Mouse (Mus musculus): ENCODE data around the gene Crat. TPM values are rescaled to one million over a fixed set of nuclear protein-coding genes. Genes with fewer than 3 reads are reported as not detected.

Gene Crat
- polyA plus RNA-seq, 1 experiment from 2014 or later, result 24.0 TPM

DNA sequence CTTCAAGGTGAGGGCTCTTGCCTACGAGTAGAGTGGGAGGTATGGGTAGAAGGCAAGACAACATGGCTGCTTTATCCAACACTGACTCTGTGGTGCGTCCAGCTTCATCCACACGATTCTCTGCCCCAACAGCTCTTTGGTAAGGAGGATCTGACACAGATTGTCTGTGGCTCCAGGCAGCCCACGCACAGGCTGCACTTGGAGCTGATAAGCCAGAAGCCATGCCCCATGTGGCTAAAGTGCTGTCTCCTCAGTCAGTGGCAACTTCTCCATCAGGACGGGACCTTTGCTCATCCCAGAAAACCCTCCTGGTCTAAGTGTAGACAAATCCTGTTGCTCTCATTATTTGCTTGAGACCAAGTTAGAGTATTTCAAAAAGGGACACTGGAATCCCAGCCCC is 39.0 kb upstream of the Crat start:
- Histone ChIP-seq H3K4me1 (ENCODE audit: control insufficient read depth, insufficient read depth, low read length) (no peaks in the 10 kb centered on the region), H3K4me3 (ENCODE audit: low read depth, low read length) (no peak overlapping the region), H3K9ac (replicated peaks; ENCODE audit: low read length) (no peak overlapping the region), H3K36me3 (replicated peaks; ENCODE audit: control insufficient read depth, insufficient read depth, low read depth, low read length) (peaks cover 4% of the 10 kb centered on the region), H3K27ac (replicated peaks; ENCODE audit: low read depth, low read length) (no peak overlapping the region), H3K4me2 (ENCODE audit: low read depth, low read length) (no peak overlapping the region), H3K27me3 (ENCODE audit: control insufficient read depth, insufficient read depth, low read length) (no peaks in the 10 kb centered on the region), H3K9me3 (replicated peaks; ENCODE audit: control insufficient read depth, low read length) (no peaks in the 10 kb centered on the region; the same call in 1 of the 2 replicates)
- ATAC-seq (replicated peaks; ENCODE audit: insufficient number of reproducible peaks, low FRiP score, low TSS enrichment, low read depth) (no peak), DNase-seq (ENCODE audit: low spot score) (no peak)
- 78% methylated on average over 5 of the region's 5 CpGs for WGBS

GRCm38 (mm10) chr2:30453570-30453969 is 38.0 kb upstream of the Crat start:
- Histone ChIP-seq H3K27ac (replicated peaks; ENCODE audit: low read depth, low read length) (no peak overlapping the region), H3K9ac (replicated peaks; ENCODE audit: low read length) (no peak overlapping the region; the same call in 1 of the 2 replicates), H3K36me3 (replicated peaks; ENCODE audit: control insufficient read depth, insufficient read depth, low read depth, low read length) (peaks cover 5% of the 10 kb centered on the region)

DNA sequence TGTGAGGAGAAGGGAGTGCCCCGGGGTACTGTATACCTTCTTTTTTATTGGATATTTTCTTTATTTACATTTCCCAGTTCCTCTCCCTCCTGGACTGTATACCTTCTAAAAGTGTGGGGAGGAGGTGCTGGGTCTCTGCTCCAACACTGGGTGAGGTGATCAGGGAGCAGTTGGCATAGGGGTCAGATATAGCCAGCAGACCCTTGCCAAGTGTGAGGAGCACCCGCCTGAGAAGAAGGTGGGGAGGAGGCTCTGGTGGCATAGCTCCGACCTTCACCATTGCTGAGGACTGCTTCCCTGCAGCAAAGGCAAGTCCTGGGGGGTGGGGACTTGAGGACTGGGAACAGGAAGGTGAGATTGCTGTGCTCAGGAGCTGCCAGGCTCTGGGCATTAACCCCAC is 35.9 kb upstream of the Crat start:
- no peaks in the 10 kb centered on the region; the same call in 1 of the 2 replicates for H3K9me3 ChIP-seq (replicated peaks; ENCODE audit: control insufficient read depth, low read length)
- DNase-seq (ENCODE audit: low spot score) (no peak), ATAC-seq (replicated peaks; ENCODE audit: insufficient number of reproducible peaks, low FRiP score, low TSS enrichment, low read depth) (no peak)
- H3K4me3 ChIP-seq (ENCODE audit: low read depth, low read length), result no peak overlapping the region
- H3K36me3 ChIP-seq (replicated peaks; ENCODE audit: control insufficient read depth, insufficient read depth, low read depth, low read length), result peaks cover 5% of the 10 kb centered on the region
- H3K27ac ChIP-seq (replicated peaks; ENCODE audit: low read depth, low read length), result no peak overlapping the region
- H3K4me2 ChIP-seq (ENCODE audit: low read depth, low read length), result no peak overlapping the region
- H3K9ac ChIP-seq (replicated peaks; ENCODE audit: low read length), result no peak overlapping the region
- no peaks in the 10 kb centered on the region for H3K27me3 ChIP-seq (ENCODE audit: control insufficient read depth, insufficient read depth, low read length)
- no peaks in the 10 kb centered on the region for H3K4me1 ChIP-seq (ENCODE audit: control insufficient read depth, insufficient read depth, low read length)
- WGBS, result 91% methylated on average over 3 of the region's 3 CpGs

More at GRCm38 (mm10) chr2:30453570-30453969, 38.0 kb upstream of the Crat start:
- Histone ChIP-seq H3K4me1 (ENCODE audit: control insufficient read depth, insufficient read depth, low read length) (no peaks in the 10 kb centered on the region), H3K9me3 (replicated peaks; ENCODE audit: control insufficient read depth, low read length) (no peaks in the 10 kb centered on the region; the same call in 1 of the 2 replicates), H3K27me3 (ENCODE audit: control insufficient read depth, insufficient read depth, low read length) (no peaks in the 10 kb centered on the region), H3K4me3 (ENCODE audit: low read depth, low read length) (no peak overlapping the region), H3K4me2 (ENCODE audit: low read depth, low read length) (no peak overlapping the region)
- ATAC-seq (replicated peaks; ENCODE audit: insufficient number of reproducible peaks, low FRiP score, low TSS enrichment, low read depth), result no peak
- no peak for DNase-seq (ENCODE audit: low spot score)
- 88% methylated on average over 3 of the region's 3 CpGs for WGBS

DNA sequence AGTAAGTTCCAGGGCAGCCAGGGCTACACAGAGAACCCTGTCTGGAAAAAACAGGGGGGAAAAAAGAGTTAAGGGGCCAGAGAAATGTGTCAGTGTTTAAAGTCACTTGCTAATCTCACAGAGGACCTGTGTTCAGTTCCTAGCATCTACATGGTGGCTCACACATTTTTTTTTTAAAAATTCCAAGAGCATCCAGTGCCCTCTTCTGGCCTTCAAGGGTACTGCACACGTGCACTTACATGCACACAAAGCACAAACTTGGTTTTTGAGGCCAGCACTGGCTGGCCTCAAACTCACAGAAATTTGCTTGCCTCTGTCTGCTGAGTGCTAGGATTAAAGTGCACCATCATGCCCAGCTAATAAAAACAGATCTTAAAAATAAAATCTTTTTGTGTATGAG is 34.9 kb upstream of the Crat start:
- no peak overlapping the region for H3K4me2 ChIP-seq (ENCODE audit: low read depth, low read length)
- peaks cover 5% of the 10 kb centered on the region for H3K36me3 ChIP-seq (replicated peaks; ENCODE audit: control insufficient read depth, insufficient read depth, low read depth, low read length)
- 66% methylated on average over 1 of the region's 1 CpGs for WGBS
- H3K27me3 ChIP-seq (ENCODE audit: control insufficient read depth, insufficient read depth, low read length), result no peaks in the 10 kb centered on the region
- no peak for DNase-seq (ENCODE audit: low spot score)
- no peak overlapping the region for H3K4me3 ChIP-seq (ENCODE audit: low read depth, low read length)
- H3K9ac ChIP-seq (replicated peaks; ENCODE audit: low read length), result no peak overlapping the region
- no peaks in the 10 kb centered on the region; the same call in 1 of the 2 replicates for H3K9me3 ChIP-seq (replicated peaks; ENCODE audit: control insufficient read depth, low read length)
- peaks cover 2% of the 10 kb centered on the region; the same call in 1 of the 2 replicates for H3K4me1 ChIP-seq (ENCODE audit: control insufficient read depth, insufficient read depth, low read length)
- no peak overlapping the region for H3K27ac ChIP-seq (replicated peaks; ENCODE audit: low read depth, low read length)
- no peak for ATAC-seq (replicated peaks; ENCODE audit: insufficient number of reproducible peaks, low FRiP score, low TSS enrichment, low read depth)

GRCm38 (mm10) chr2:30448371-30448770 is 32.8 kb upstream of the Crat start:
- ATAC-seq (replicated peaks; ENCODE audit: insufficient number of reproducible peaks, low FRiP score, low TSS enrichment, low read depth), result no peak
- no peak overlapping the region for H3K4me3 ChIP-seq (ENCODE audit: low read depth, low read length)
- H3K27me3 ChIP-seq (ENCODE audit: control insufficient read depth, insufficient read depth, low read length), result no peaks in the 10 kb centered on the region
- H3K4me1 ChIP-seq (ENCODE audit: control insufficient read depth, insufficient read depth, low read length), result peaks cover 14% of the 10 kb centered on the region
- no peak overlapping the region for H3K27ac ChIP-seq (replicated peaks; ENCODE audit: low read depth, low read length)
- H3K9me3 ChIP-seq (replicated peaks; ENCODE audit: control insufficient read depth, low read length), result no peaks in the 10 kb centered on the region; the same call in 1 of the 2 replicates
- DNase-seq (ENCODE audit: low spot score), result no peak
- peaks cover 5% of the 10 kb centered on the region for H3K36me3 ChIP-seq (replicated peaks; ENCODE audit: control insufficient read depth, insufficient read depth, low read depth, low read length)
- no peak overlapping the region for H3K4me2 ChIP-seq (ENCODE audit: low read depth, low read length)
- H3K9ac ChIP-seq (replicated peaks; ENCODE audit: low read length), result no peak overlapping the region
- 83% methylated on average over 7 of the region's 7 CpGs for WGBS

- Histone ChIP-seq H3K4me1 (ENCODE audit: control insufficient read depth, insufficient read depth, low read length) (peaks cover 24% of the 10 kb centered on the region), H3K9me3 (replicated peaks; ENCODE audit: control insufficient read depth, low read length) (no peaks in the 10 kb centered on the region; the same call in 1 of the 2 replicates), H3K27ac (replicated peaks; ENCODE audit: low read depth, low read length) (no peak overlapping the region), H3K4me2 (ENCODE audit: low read depth, low read length) (no peak overlapping the region), H3K4me3 (ENCODE audit: low read depth, low read length) (no peak overlapping the region), H3K36me3 (replicated peaks; ENCODE audit: control insufficient read depth, insufficient read depth, low read depth, low read length) (peaks cover 5% of the 10 kb centered on the region), H3K27me3 (ENCODE audit: control insufficient read depth, insufficient read depth, low read length) (no peaks in the 10 kb centered on the region), H3K9ac (replicated peaks; ENCODE audit: low read length) (0 out of 2 replicates have a peak overlapping the region, but pooled peaks have one; percentile 4)
- no peak for ATAC-seq (replicated peaks; ENCODE audit: insufficient number of reproducible peaks, low FRiP score, low TSS enrichment, low read depth)
- 81% methylated on average over 10 of the region's 10 CpGs for WGBS
- DNase-seq (ENCODE audit: low spot score), result no peak
Observed at GRCm38 (mm10) chr2:30446891-30447826, 31.5 kb upstream of the Crat start.

DNA sequence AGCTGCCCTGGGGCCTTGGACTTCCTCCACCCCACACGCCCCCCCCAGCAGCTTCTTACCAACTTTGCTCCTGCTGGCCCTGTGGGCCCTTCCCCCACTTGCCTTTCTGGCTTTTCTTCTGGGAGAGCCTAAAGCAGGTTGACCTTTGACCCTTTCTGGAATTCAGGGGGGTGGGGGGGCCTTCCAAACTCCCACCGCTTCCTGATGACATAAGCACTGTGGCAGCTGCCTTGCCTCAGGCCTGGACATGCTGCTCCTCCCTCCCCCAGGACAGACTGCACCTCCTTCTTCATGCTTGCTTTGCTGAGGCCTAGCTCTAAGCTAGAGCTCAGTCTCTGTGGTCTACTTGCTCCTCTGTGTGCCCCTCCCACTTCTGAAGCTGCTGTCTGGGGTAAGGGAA is 29.7 kb upstream of the Crat start:
- DNase-seq (ENCODE audit: low spot score) (peak; percentile 74), ATAC-seq (replicated peaks; ENCODE audit: insufficient number of reproducible peaks, low FRiP score, low TSS enrichment, low read depth) (no peak)
- peak overlapping the region; percentile 26 for H3K9ac ChIP-seq (replicated peaks; ENCODE audit: low read length)
- no peaks in the 10 kb centered on the region for H3K27me3 ChIP-seq (ENCODE audit: control insufficient read depth, insufficient read depth, low read length)
- H3K4me1 ChIP-seq (ENCODE audit: control insufficient read depth, insufficient read depth, low read length), result peaks cover 30% of the 10 kb centered on the region
- WGBS, result 11% methylated on average over 2 of the region's 2 CpGs
- H3K27ac ChIP-seq (replicated peaks; ENCODE audit: low read depth, low read length), result peak overlapping the region; percentile 68
- no peak overlapping the region for H3K4me2 ChIP-seq (ENCODE audit: low read depth, low read length)
- peaks cover 5% of the 10 kb centered on the region for H3K36me3 ChIP-seq (replicated peaks; ENCODE audit: control insufficient read depth, insufficient read depth, low read depth, low read length)
- no peaks in the 10 kb centered on the region; the same call in 1 of the 2 replicates for H3K9me3 ChIP-seq (replicated peaks; ENCODE audit: control insufficient read depth, low read length)
- no peak overlapping the region for H3K4me3 ChIP-seq (ENCODE audit: low read depth, low read length)

DNA sequence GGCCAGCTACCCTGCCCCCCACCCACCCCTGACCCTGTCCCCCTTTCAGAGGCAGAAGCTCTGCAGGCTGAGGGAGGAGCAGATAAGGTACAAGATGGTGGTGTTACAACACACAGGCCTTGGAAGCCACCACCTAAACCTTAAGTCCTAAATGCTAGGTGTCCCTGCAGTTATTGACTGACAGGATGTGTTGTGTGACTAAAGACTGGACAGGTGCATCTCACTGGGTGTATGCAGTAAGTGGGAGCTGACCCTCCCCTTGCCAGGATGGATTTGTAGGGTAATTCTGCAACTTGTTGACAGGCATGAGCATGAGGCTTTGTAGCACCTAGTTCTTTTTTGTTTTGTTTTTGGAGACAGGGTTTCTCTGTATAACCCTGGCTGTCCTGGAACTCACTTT is 28.8 kb upstream of the Crat start:
- no peaks in the 10 kb centered on the region for H3K9me3 ChIP-seq (replicated peaks; ENCODE audit: control insufficient read depth, low read length)
- no peaks in the 10 kb centered on the region for H3K27me3 ChIP-seq (ENCODE audit: control insufficient read depth, insufficient read depth, low read length)
- peaks cover 4% of the 10 kb centered on the region for H3K36me3 ChIP-seq (replicated peaks; ENCODE audit: control insufficient read depth, insufficient read depth, low read depth, low read length)
- no peak overlapping the region for H3K9ac ChIP-seq (replicated peaks; ENCODE audit: low read length)
- no peak overlapping the region for H3K4me3 ChIP-seq (ENCODE audit: low read depth, low read length)
- H3K27ac ChIP-seq (replicated peaks; ENCODE audit: low read depth, low read length), result peak overlapping the region; percentile 95
- H3K4me2 ChIP-seq (ENCODE audit: low read depth, low read length), result no peak overlapping the region
- no peak for ATAC-seq (replicated peaks; ENCODE audit: insufficient number of reproducible peaks, low FRiP score, low TSS enrichment, low read depth)
- DNase-seq (ENCODE audit: low spot score), result no peak
- H3K4me1 ChIP-seq (ENCODE audit: control insufficient read depth, insufficient read depth, low read length), result peaks cover 30% of the 10 kb centered on the region
